10 mouse cellular contexts compared by ENCODE assay signal in the genomic region with DNA sequence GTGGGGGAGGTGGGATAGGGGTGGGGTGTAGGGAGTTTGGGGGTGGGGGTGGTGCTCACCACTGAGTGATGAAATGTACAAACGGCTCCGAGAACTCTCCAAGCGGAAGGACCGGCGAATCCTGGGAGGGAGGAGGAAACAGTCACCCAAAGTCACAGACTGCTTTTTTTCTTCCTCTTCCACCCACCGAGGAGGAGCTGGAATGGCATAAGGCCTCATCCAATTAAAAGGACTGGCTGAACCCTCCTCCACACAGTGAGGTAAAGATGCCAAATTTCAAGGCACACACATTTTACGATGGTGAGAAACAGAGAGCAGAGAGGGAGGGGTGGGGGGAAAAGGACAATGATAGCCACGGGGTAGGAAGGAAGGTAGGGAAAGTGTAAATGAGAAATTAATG. TPM values are rescaled to one million over a fixed set of nuclear protein-coding genes. Genes with fewer than 3 reads are reported as not detected.
DNase-seq lines count a peak whose midpoint lies in the region; ATAC-seq and TF ChIP-seq lines count a peak whose summit lies in the region.
"Had no signal": no experiment of that assay in that cellular context is flagged by ENCODE, and none has a peak within 500 bp of the region (broad histone marks: within the 10 kb centered on the region; RNA-seq: fewer than 3 reads in every experiment).

No protein-coding gene starts in this region.

- H3K27me3 ChIP-seq in heart, embryonic 11.5 days (ENCODE audit: control insufficient read depth, insufficient read depth, low read length), result no peaks in the 10 kb centered on the region
- no peaks in the 10 kb centered on the region for H3K27me3 ChIP-seq in lung, embryonic 15.5 days
- H3K27me3 ChIP-seq in embryonic facial prominence, embryonic 13.5 days, result no peaks in the 10 kb centered on the region
- H3K27me3 ChIP-seq: midbrain, embryonic 15.5 days had no signal

- no peak for ATAC-seq in heart, embryonic 11.5 days (replicated peaks; ENCODE audit: insufficient number of reproducible peaks, low FRiP score, low TSS enrichment)
- ATAC-seq in lung, embryonic 15.5 days (ENCODE audit: borderline replicate concordance, extremely low read depth, low FRiP score, low TSS enrichment), result no peak
- no peak for ATAC-seq in embryonic facial prominence, embryonic 13.5 days (ENCODE audit: insufficient number of reproducible peaks, insufficient read depth, low FRiP score, low TSS enrichment, low read depth)
- no peak for ATAC-seq in granulocyte monocyte progenitor cell, adult 5-6 weeks (replicated peaks; ENCODE audit: poor library complexity, severe bottlenecking)
- ATAC-seq: midbrain, embryonic 15.5 days had no signal

- DNase-seq in heart, postnatal 4 days, result no peak
- no peak for DNase-seq in lung, adult 2 months
- DNase-seq in layer of hippocampus, adult 8-10 months (ENCODE audit: low spot score in 2 of 2), result peak; percentile 18 to 24
- DNase-seq in gastrocnemius, postnatal 36 days, result no peak
- DNase-seq: adrenal gland, adult 2 months had no signal

- H3K36me3 ChIP-seq in heart, embryonic 11.5 days (ENCODE audit: control insufficient read depth, insufficient read depth, low read length), result peaks cover 6% of the 10 kb centered on the region; the same call in 1 of the 2 replicates
- no peaks in the 10 kb centered on the region for H3K36me3 ChIP-seq in lung, embryonic 15.5 days
- H3K36me3 ChIP-seq in embryonic facial prominence, embryonic 13.5 days, result peaks cover 24% of the 10 kb centered on the region
- H3K36me3 ChIP-seq: midbrain, embryonic 15.5 days had no signal

- whole genome bisulfite sequencing in heart, embryonic 11.5 days (ENCODE audit: insufficient replicate concordance), result 11% methylated on average over 8 of the region's 8 CpGs
- WGBS in lung, embryonic 15.5 days, result 13% methylated on average over 8 of the region's 8 CpGs
- WGBS in lung, adult 2 months, result 35% methylated on average over 8 of the region's 8 CpGs
- 13% methylated on average over 8 of the region's 8 CpGs for WGBS in embryonic facial prominence, embryonic 13.5 days

- no peaks in the 10 kb centered on the region for H3K9me3 ChIP-seq in heart, embryonic 11.5 days (replicated peaks; ENCODE audit: control insufficient read depth, low read length)
- H3K9me3 ChIP-seq in lung, embryonic 15.5 days, result no peaks in the 10 kb centered on the region
- no peaks in the 10 kb centered on the region for H3K9me3 ChIP-seq in embryonic facial prominence, embryonic 13.5 days
- H3K9me3 ChIP-seq: midbrain, embryonic 15.5 days had no signal

- peak overlapping the region; percentile 49 for H3K4me2 ChIP-seq in heart, embryonic 11.5 days
- peak overlapping the region; percentile 24; the same call in 1 of the 2 replicates for H3K4me2 ChIP-seq in lung, embryonic 15.5 days
- H3K4me2 ChIP-seq in embryonic facial prominence, embryonic 13.5 days, result peak overlapping the region; percentile 5; the same call in 1 of the 2 replicates
- H3K4me2 ChIP-seq: midbrain, embryonic 15.5 days had no signal

- TF ChIP-seq POLR2A in lung, adult 2 months (IDR thresholded peaks at IDR 0.05; ENCODE audit: borderline replicate concordance, extremely low read depth, low read depth, low read length), result no peak

- peaks cover 33% of the 10 kb centered on the region for H3K4me1 ChIP-seq in heart, embryonic 11.5 days (ENCODE audit: control insufficient read depth, insufficient read depth, low read length)
- H3K4me1 ChIP-seq in lung, embryonic 15.5 days, result peaks cover 3% of the 10 kb centered on the region; the same call in 1 of the 2 replicates
- H3K4me1 ChIP-seq in lung, adult 2 months (ENCODE audit: control insufficient read depth, insufficient read depth, low read length), result no peaks in the 10 kb centered on the region; the same call in 1 of the 2 replicates
- peaks cover 23% of the 10 kb centered on the region for H3K4me1 ChIP-seq in embryonic facial prominence, embryonic 13.5 days

- no peak for TF ChIP-seq CTCF in lung, adult 2 months (IDR thresholded peaks at IDR 0.05; ENCODE audit: insufficient read depth, low read length)

- H3K27ac ChIP-seq in heart, embryonic 11.5 days (ENCODE audit: low read depth, low read length), result no peak overlapping the region
- no peak overlapping the region for H3K27ac ChIP-seq in lung, embryonic 15.5 days
- no peak overlapping the region for H3K27ac ChIP-seq in embryonic facial prominence, embryonic 13.5 days
- H3K27ac ChIP-seq: midbrain, embryonic 15.5 days had no signal

- intact Hi-C loops in gastrocnemius, postnatal 36 days (cut with DNase I), result no loop called here

- no peak overlapping the region for H3K9ac ChIP-seq in heart, embryonic 11.5 days (ENCODE audit: low read depth, low read length)
- no peak overlapping the region for H3K9ac ChIP-seq in lung, embryonic 15.5 days
- H3K9ac ChIP-seq in embryonic facial prominence, embryonic 13.5 days, result no peak overlapping the region
- H3K9ac ChIP-seq: midbrain, embryonic 15.5 days had no signal

- H3K4me3 ChIP-seq in heart, embryonic 11.5 days (ENCODE audit: low read depth, low read length), result 0 out of 2 replicates have a peak overlapping the region, but pooled peaks have one; percentile 13
- no peak overlapping the region for H3K4me3 ChIP-seq in lung, embryonic 15.5 days
- H3K4me3 ChIP-seq in lung, adult 2 months (replicated peaks; ENCODE audit: extremely low read depth, low read depth, low read length), result no peak overlapping the region
- no peak overlapping the region for H3K4me3 ChIP-seq in embryonic facial prominence, embryonic 13.5 days
- H3K4me3 ChIP-seq: midbrain, embryonic 15.5 days had no signal

RNA-seq across cellular contexts. Expression of a gene that starts 48.5 kb away (rescaled TPM):
- polyA plus RNA-seq in heart, embryonic 11.5 days (2014; fragmentation: Nextera tagmentation; extraction: Ambion mirVana), result not detected in 2 replicates
- under 1 TPM; 0.10 to 0.23 TPM for total RNA-seq in heart, postnatal 4 days (2021)
- polyA plus RNA-seq in lung, embryonic 15.5 days (2015; fragmentation: Nextera tagmentation; extraction: Ambion mirVana), result not detected in 2 replicates
- polyA plus RNA-seq in lung, adult 2 months (2012; rRNA removed), result 0.02 and 0.07 TPM in 2 replicates
- polyA plus RNA-seq in embryonic facial prominence, embryonic 13.5 days (2015; fragmentation: Nextera tagmentation; extraction: Ambion mirVana), result 0.58 TPM in 1 of 2 replicates, not detected in the other
- under 1 TPM in 1 of 4 experiments, not detected in 3; 0.18 TPM for total RNA-seq in layer of hippocampus, adult 8-10 months (2022)
- total RNA-seq in granulocyte monocyte progenitor cell, adult 5-6 weeks (2014; fragmentation: Nextera tagmentation), result not detected in 2 replicates
- not detected in 2 replicates for total RNA-seq in granulocyte monocyte progenitor cell, adult 5-6 weeks (2017)
- under 1 TPM; 0.08 to 0.10 TPM for total RNA-seq in gastrocnemius, postnatal 36 days (2021)

Comparison
In these comparisons a context has a peak if more than half of its experiments do, and no peak if none do; other contexts are left out.
1. DNase-seq: peak in layer of hippocampus, adult 8-10 months (2 of 2); none in heart, postnatal 4 days (single experiment), lung, adult 2 months (single experiment) and gastrocnemius, postnatal 36 days (0 of 2).
2. Peak in every context shown above with its lines, with median percentiles within 50 percentile points of each other: H3K4me2 ChIP-seq.